Mouse (Mus musculus) R1 (cell line): ENCODE data around the gene Setd7.

Source experiments
- DNase-seq: peaks from one replicate; pipeline ENCODE4 v3.0.0-alpha.2; 2018; ENCODE audit warnings: low read depth, low spot score

The Setd7 gene

DNA sequence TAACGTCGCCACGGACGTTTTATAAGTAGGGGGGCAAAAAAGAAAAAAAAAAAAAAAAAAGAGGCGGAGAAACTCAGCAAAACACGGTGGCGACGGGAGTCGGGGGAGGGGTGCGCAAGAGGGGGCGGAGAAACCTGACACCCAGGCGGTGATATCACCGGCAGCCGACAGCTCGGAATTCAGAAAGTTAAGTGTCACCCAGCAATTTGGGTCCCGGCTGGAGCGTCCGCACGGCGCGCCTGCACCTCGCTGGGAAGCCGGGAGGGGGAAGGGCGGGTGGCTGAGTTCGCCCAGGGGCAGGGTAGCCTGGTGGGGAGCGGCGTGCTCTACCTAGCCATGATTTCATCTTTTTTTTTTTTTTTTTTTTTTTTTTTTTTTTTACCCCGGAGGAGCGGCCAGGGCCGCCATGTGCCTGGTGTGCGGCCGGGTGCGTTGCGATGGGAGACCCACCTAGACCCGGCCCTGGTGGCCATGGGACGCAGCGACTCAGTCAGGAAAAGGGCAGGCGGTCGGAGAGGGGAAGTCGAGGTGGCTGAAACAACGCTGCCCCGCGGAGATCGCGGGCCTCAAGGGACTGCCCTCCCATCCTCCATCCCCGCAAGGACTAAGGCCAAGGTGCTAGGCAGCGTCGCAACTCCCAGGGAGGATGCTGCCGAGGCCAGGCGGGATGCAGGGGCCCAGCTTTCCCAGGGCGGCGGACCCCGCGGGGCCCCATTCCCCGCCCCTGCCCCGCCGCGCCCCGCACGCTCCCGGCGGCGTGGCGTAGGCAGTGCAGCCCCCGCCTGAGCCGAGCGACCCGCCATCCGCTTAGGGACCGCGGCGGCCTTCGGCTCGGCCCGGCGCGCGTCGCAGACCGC, 857 bp downstream of the Setd7 start:
- peak; percentile 75 for DNase-seq

DNA sequence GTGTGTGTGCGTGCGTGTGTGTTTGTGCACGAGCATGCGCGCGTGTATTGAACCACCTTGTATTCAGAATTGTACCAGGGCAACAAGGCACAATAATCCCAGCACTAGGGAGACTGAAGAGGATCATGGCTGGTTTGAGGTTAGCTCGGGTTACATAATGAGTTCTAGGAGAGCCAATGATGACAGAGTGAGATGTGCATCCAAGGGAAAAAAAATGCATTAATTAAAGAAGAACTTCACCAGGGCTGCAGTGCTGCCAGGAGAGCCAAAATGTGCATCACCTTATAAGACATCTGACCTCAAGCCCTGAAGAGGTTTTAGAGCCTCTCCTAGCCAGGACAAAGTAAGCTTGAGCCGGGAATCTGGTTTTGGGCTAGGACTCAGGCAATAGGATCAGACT, 5.1 kb downstream of the Setd7 start:
- no peak for DNase-seq

DNA sequence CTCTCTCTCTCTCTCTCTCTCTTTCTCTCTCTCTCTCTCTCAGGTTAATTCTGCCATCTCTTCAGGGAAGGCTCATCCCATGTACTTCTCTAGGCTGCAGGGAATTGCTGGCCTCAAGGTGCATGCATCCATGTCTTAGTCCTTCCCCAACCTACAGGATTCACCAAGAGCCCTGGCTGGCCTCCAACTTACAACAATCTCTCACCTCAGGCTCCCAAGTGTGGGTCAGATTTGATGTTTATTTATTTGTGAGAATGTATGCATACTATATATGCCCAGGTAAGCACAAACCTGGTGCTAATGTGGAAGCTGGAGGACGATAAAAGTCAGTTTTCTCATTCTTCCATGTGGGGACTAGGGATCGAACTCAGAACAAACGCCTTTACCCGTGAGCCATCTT, 5.8 kb downstream of the Setd7 start:
- no peak for DNase-seq

DNA sequence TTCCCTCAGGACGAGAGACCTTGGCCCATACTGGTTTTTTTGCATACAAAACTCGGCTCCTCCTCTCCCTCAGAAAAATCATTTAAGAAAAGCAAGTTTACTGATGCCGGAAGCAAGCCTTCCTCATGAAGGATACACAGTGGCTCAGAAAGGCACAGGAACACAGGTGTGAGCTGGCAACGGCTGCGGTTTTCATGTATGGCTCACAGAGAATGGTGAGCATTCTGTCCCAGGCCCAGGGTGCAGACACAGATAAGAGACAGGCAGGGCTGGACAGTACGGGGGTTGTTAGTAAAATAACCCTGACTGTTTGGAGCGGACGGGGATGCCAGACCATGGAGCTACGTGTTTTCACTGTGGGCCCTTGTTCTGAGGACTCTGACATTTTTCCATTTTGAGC, 6.6 kb downstream of the Setd7 start:
- no peak for DNase-seq

DNA sequence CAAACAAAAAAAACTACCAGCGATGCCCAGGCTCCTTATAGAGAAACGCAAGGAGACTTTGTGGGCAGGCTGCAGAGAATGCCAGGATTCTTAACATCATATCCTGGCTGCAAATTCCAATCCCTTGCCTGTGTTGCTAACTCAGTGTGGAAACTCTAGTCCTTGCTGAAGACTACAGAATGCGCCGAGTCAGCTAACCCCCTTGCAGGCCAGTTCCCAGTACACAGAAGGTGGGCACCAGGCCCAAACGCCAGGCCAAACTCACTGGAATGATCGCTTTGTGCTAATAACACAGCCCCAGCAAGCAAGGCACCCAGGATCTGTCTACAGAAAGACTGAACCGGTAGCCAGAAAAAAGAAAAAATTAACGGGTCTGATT, 7.2 kb downstream of the Setd7 start:
- no peak for DNase-seq

DNA sequence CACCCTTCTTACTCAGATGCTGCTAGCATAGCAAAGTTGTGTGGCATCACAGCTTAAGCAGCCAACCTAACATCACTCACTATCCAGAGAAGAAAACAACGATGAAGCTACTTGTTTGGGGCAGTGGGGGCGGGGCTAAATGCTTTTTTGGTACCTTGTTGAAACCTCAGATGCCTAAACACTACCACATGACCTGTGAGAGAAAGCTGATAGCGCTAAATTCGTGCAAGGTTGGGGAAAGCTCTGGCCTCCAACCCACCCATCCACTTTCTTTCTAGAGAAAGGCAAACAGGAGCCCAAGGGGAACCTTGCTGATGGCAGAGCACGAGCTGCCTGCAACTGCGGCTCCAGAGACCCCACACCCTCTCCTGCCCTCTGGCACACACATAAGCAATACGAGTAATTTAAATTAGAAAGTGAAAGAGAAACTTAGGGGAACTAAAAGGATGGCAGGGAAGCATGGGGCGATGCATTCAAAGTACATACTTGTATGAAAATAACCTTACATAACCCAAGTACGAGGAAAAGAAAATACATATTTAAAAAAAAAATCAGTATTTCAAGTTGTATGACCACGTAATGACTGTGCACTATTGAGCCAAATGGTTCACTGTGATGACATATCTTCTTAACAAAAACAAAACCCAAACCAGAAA, 7.7 kb downstream of the Setd7 start:
- no peak for DNase-seq

DNA sequence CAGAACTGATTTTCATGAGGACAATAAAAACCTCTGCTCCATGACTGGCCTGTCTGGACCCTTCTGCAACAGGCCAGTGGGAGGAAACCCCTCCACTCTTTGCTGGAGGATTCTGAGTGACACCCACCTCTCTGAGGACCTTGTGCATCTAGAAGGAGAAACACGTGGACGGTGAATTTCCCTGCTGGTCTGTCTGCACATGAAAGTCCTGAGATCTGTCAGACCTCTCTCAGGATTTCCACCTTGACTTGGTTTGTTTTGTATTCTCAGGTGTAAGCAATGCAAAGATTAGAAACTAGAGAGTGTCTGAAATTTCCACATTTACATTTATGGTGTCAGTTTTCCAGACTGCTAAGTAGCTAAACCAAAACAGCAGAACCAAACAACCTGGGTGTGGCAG, 8.5 kb downstream of the Setd7 start:
- DNase-seq = no peak

DNA sequence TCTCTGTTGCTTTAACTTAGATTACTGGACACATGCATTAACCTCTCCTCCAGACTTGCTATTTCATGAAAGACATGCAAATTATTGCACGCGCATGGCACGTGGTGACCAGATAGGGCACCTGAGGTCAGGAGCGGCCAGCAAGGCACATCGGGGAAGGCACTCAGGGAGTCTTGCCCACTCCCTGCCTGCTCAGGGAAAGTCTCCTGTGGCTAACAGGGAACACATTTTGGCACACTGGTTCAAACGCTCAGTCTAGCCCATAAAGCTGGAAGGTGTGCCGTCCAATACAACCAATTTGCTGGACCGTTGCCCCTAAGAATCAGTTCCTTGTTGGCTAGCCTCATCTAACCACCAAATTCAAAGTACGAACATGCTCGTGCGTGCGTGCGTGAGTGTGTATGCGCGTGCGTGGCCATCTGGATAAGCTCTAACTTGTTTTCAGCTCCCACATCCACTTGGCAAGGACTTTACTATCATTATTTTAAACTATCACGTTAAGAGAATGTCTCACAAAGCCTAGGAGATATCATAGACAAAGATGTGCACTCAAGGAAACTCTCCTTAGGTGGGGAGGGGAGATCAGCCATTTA, 11.6 kb downstream of the Setd7 start:
- DNase-seq = no peak

DNA sequence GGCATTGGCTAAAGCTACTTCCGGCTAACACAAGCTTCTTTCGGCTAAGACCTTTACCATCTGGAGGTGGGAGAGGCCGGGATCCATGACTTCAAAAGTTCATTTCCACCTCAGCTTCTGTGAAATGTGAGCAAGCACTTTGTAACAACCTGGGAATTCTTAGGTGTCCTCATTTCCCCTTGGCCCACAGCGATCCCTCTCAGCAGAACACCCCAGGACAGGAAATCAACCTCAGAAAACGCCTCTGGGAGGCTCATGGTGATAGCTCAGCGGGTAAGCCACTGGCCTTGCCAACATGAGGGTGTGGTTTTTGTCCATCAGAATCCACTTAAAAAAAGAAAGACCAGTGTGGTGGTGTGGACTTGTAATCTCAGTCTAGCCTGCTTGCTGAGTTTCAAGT, 13.1 kb downstream of the Setd7 start:
- DNase-seq = no peak

DNA sequence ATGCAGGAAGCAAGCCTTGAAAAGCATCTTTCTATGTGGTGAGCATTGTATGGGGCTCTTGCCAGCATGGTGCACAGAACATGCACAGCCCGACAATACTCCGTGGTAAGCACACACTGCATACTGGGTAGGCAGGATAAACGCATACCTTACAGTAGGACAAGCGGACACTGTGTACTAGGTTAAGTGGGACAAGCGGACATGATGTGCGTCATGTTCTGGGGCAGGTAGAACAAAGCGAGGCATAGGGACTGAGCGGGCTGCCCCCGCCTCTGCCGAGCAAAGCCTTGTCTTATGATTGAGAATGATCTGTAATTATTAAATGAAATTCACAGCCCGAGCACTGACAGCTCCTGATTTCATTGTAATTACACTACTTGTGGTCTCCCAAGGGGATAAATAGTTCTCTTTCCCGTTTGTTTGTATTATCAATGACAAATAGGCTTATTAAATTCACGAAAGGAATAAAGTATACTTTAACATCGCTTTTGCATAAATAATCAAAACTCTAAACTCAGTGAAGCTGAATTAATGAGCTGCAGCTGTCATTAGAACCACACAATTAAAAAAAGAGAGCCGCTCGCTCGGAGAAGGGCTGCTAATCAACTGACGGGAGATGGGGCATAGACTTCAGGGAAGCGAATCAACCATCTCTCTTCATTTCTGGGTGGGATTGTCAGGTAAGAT, 16.1 kb downstream of the Setd7 start:
- no peak for DNase-seq

DNA sequence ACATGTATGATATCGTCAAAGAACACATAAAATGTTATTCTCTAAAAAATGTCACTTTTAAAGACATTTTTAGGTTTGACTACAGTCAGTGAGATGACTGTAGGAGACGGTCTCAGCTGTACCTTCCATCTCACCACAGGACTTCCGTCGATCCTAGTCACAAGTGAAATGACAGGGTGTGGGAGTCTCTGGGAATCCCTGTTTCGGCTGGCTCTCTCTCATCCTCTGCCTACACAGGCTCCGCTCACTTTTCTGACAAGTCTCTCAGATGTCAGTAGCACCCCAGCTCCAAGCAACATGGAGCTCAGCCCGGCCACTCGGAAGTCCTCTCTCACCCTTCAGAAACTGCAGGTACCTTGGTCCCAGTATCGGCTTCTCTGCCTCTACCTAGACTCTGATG, 20.0 kb downstream of the Setd7 start:
- no peak for DNase-seq

DNA sequence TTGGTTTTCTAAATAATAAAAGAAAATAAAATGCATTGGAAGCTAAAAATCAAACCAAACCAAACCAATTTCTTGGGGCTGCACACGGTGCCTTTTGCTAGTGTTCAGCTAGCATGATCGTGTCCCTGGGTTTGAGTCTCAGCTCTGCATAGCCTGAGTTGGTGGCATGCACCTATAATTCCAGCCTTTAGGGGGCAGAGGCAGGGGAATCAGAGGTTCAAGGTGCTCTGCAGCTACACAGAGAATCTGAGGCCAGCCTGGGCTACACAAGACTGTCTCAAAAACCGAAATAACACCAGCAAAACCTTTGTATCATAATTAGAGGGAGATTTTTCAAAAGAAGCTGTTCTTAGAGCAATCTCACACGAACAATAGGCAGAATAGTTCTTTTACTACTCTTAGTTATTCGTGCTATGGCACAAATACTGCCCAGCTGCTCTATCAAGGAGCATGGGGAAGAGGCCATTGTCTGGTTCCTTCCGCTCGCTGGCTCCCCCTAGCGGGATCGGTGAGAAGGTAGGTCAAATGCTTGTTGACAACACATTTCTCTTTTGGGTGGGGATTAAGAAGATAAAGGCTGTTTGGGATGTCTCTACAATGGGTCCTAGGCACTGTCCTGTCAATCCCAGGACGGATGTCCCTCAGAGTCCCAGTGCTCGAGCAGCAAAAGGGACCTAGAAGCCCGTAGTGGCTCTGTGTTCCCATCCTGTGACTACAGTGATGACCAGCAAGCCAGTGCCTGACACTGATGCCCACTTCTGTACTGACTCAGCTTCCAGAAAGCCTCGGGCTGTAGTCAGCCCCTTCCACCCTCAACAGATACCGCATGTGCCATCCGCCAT, 20.9 kb downstream of the Setd7 start:
- peak; percentile 91 for DNase-seq

DNA sequence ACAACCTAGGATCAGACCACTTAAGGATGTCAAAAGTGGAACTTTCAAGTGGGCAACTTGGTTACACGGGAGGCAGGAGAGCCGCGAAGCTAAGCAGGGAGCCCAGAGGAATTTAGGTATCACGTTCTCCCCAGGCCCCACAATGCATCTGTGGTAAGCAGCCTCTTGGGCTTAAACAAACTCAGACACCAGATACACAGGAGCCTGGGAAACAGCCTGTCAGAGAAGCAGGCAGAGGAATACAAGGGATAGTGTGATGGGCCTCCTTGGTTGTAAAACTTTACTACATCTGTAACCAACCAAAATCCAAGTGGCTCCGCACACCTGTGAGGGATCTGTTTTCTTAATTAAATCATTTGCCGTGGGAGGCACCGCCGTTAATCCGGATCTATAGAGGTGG, 26.7 kb downstream of the Setd7 start:
- peak; percentile 42 for DNase-seq

DNA sequence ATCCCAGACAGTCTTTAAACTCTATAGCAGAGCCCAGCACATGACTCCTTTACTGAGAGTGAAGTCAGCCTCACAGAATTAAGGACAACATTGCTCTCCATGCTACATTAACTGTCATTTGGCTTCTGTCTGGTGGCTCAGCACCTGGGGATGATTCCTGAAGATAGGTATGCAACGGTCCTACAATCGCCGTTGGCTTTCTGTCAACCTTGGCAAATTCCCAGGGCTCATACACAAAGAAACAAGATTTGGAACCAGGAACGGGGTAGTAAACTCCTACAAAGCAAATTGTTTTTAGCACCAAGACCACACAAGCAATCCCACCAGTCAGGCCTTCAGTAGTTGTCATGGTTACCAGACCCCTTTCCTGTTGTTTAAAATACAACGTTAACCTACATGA, 27.1 kb downstream of the Setd7 start:
- peak; percentile 25 for DNase-seq

DNA sequence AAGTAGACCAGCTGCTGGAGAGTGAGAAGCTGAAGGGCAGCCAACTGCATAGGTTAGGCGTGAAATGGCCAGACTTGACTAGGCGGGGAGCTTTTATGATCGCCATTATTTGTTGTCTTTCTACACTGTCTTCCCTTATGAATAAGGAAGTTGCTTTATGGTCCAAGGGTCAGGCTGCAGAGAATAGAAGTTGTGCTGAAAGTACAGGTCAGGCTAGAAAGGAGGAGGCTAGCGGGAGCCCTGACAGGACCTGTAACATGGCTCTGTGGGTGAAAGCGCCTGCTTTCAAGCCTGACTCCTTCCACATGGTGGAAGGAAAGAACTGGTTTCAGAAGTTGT, 28.4 kb downstream of the Setd7 start:
- DNase-seq = no peak

DNA sequence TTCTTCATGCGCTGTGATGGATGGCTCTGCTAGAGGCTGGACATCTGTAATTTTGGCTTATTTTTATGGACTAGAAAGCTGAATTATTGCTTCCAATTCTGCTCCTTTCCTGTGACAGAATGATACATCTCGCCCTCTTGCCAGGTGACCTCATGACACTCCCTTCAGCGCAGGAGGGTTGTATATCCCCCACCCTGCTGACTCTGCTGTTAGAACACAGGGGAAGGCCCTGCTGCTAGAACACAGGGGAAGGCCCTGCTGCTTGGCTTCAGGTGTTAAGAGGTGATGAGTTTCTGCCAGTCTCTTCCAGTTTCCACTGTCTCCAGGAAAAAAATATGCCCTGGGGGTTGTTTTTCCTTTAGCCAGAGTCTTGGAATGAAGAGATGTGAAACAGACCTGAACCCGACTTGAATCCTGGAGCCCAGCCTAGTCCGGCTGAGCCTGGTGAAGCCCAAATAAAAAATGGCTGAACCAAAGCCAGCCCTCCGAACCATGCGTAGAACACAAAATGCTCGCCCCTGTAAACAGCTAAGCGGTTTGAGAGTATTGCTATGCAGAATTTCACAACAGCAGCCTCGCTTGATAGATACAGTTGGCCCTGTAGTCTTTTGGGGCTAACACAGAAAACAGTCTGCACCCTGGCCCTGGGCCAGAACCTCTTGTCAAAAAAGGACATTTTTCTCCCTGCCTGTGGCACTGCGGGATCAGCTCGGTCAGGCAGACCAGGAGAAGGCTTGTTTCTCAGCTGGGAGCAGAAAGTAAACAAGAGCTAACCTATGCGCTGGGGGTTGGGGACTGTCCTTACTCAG, 29.0 kb downstream of the Setd7 start:
- no peak for DNase-seq

DNA sequence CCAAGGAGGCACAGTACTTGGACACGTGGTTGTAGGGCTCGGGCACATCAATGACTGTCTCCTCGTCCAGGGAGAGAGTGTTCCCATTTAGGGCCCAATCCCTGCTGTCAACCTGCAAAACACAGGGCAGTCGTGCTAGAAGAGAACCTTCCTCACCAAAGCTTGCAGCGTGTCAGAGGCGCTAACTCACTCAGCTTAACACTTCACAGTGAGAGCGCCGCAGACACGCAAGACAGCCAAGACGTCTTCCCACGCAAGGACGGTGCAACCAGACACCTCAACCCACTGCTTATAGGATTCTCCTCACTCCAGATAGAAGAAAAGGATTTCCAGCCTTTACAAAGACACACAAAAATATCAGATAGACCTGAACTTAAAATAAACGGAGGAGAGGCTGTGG, 33.8 kb downstream of the Setd7 start:
- no peak for DNase-seq

DNA sequence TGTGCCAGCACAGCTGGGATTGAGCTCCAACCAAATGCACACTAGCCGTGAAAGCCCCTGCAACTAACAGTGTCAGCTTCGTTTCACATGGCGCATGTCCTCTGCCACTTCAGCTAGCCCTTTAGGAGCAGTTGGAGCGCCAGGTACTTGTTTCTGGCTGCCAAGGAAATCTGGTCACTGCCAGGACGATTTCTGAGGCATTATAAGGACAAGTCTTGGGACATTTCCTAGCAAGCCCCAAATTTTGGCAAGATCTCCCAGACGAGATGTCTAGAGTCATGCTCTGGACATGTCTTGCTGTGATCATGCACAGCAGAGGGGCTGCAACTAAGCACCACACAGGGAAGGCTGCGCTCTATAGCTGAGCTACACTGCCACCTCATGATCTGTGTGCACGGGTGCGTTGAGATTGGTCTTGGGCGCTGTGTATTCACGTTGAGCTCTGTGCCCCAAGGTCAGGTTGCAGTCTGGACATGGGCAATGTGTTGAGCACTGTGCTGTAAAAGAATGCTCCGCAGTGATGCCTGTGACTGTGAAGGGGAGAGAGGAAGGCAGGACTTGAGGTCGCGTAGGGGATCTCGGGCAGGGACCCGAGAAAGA, 35.4 kb downstream of the Setd7 start:
- no peak for DNase-seq

DNA sequence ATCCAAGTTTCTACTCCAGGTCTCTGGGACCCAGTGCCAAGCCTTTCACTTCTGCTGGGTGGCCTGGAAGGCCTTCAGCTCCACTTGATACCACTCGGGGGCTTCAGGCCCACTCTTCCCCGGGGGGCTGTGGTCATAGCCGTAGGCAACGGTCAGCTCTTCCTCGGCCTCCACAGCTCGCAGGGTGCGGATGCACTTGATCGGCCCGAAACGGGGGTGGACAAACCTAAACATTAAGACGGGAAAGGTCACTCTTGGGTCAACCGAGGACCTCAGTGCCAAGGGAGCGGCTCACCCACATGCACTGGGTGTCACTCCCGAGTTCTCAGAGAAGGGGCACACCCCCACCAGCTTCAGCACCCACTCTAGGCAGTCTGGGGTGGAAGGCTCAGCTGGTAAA, 39.4 kb downstream of the Setd7 start:
- no peak for DNase-seq

DNA sequence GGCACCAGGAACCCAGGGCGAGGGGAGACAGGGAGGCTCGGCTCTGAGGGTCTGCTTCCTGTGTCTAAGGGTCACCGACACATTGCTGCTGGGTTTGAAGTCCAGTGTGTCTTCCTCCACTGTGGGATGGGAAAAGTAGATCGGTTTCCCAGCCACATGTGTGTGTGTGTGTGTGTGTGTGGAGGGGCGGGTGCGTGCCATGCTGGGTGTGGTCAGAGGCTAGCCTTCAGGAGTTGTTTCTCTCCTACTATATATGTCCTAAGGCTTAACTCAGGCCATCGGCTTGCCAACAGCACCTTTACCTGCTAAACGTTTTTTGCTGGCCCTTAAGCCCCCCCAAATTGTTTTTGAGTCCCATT, 41.9 kb downstream of the Setd7 start:
- DNase-seq = no peak
